Mouse (Mus musculus): ENCODE data around the gene Abcf1.
"Not testable (repeated sequence)": the region's sequence is repeated elsewhere in the genome, so short reads cannot be mapped to it uniquely, and the experiment has no call there.

The Abcf1 gene

DNA sequence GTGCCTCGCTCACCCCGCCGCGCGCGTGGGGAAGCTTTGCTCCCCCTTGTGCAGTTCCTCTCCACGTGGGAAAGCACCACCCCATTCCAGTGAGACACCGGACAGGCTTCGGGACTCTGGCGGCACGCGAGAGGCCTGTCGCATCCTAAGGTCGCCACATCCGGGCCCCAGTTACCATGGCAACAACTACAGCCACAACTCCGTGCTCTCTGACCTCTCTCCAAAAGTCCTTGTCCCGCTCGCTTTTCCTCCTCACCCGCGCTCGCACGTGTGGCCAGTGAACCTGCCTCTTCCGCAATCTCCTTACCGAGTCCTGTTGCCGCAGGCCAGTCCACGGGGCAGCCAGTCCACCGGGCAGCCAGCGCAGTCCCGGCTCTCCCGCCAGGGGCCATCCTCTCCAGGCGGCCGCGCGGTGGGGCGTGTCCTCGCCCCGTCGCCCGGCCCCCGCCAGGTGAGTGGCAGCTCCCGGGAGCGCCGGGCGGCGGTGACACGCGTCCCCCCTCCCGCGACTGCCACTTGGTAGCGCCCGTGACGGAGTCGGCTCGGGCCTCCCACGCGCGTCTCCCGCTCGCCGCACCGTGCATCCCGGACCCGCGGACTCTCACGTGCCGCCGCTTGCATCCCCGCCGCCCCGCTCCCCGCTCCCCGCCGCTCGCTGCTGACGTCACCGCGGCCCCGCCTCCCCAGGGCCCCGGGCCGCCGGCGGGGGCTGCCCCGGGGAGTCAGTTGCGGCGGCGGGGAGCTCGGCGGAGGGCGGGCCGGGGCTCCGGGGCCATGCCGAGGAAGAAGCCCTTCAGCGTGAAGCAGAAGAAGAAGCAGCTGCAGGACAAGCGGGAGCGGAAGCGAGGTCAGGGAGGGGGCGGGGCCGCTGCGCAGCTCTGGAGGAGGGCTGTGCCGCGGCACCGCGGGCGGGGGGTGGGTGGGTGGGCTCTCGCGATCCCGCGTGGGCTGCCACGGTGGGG lies 10.1 kb upstream of the Abcf1 start, which contains the start of the genes Gnl1 and Prr3:
Gnl1 (plus strand) TSS at position 451 of the 962 bp plus-strand sequence.
Prr3 (minus strand) TSS at position 836 of the 962 bp plus-strand sequence.
- in situ Hi-C loops (cut with MboI, MseI): no loop called here

GRCm38 (mm10) chr17:35978811-35979400 lies 9.3 kb upstream of the Abcf1 start:
- in situ Hi-C loops (cut with MboI, MseI): no loop called here

DNA sequence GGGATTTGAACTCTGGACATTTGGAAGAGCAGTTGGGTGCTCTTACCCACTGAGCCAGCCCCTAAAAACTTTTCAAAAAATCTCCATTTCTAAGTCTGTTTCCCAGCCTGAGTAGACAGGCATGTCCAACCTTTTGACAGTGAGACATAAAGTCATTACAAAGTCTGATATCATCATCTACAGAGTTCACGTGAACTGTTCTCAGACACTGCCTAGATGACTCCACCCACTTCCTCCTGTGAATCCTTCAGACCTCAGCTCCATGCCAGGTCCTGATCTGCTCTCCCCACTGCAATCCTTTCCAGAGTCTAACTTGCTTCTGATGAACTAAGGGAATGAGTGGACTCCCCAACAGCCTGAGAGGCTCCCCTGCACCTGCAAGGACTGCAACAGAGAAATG lies 2.6 kb upstream of the Abcf1 start:
- in situ Hi-C loops (cut with MboI, MseI): no loop called here

DNA sequence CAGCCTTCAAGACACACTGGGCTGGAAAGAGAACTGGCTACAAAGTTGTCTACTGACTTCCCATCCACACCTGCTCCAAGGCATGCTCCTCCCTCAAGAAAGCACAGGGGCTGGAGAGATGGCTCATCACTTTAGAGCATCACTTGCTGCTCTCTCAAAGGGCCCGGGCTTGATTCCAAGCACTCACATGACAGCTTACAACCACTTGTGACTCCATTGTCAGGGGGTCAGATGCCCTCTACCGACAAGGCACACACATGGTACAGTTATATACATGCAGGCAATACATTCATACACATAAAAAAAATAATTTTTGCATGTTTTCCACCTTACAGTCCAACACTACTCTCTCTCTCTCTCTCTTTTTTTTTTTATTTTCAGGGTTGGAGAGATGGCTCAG lies 1.9 kb downstream of the Abcf1 start:
- in situ Hi-C loops (cut with MboI, MseI): loop anchor here in 1 of 2 experiments (5.0 kb wide), 2 partner anchors 40 to 140 kb away; no protein-coding TSS in a partner anchor

GRCm38 (mm10) chr17:35963279-35963678 lies 6.3 kb downstream of the Abcf1 start:
- in situ Hi-C loops (cut with MboI, MseI): no loop called here

- in situ Hi-C loops (cut with MboI, MseI): no loop called here
Observed at GRCm38 (mm10) chr17:35958533-35959223, 10.9 kb downstream of the Abcf1 start.

DNA sequence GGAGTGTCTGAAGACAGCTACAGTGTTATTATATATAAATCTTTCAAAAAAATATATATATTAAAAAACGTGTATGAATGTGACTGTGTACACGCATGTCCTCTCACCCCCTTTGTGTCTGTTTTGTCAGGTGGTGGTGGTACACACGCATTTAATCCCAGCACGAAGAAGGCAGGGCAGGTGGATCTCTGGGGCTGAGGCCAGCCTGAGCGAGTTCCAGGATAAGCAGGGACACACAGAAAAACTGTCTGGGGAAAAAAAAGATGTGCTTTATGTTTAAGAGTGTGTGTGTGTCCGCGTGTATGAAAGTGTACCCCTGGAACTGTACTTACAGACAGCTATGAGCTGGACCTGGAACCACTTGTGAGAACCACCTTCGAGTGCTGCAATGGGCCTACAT lies 14.9 kb downstream of the Abcf1 start:
- in situ Hi-C loops (cut with MboI, MseI): no loop called here

- in situ Hi-C loops (cut with MboI, MseI): not testable (repeated sequence)
Observed at GRCm38 (mm10) chr17:35952559-35952958, 17.0 kb downstream of the Abcf1 start.

DNA sequence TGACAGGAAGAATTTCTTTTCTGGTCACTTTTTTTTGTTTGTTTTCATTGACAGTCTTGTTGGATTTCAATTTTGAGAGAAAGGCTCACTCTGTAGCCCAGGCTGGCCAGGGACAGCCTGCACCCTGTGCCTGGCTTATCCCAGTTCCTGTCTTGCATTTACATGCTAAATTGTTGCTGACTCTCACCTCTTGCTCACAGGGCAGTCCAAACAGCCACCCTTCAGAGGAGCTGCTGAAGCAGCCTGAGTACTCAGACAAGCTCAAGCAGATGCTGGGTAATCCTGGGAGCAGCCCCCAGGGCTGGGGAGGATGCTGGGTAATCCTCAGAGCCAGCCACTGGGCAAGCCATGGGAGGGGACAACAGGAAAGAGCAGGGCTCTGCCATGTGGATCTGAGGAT lies 18.6 kb downstream of the Abcf1 start:
- in situ Hi-C loops (cut with MboI, MseI): not testable (repeated sequence)

- in situ Hi-C loops (cut with MboI, MseI): loop anchor here (5.0 to 10.0 kb wide), 2 partner anchors 125 to 172 kb away; no protein-coding TSS in a partner anchor
Observed at GRCm38 (mm10) chr17:35939941-35940340, 29.6 kb downstream of the Abcf1 start.

DNA sequence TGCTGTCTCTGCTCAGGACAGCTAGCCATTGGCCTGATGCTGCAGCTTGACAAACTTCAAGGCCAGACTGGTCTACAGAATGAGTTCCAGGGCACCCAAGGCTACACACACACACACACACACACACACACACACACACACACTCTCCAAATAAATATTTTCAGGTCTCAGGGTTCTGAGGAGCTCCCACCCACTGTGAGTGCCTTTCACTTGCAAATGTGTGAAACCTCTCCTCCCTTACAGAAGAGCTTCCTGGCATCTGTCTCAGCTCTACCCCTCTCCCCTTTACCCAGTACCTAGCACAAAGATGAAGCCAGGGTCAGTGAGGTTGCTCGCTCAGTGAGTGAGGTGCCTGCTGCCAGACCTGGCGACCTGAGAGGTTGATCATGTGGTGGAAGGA lies 30.5 kb downstream of the Abcf1 start:
- in situ Hi-C loops (cut with MboI, MseI): loop anchor here (5.0 to 10.0 kb wide), 2 partner anchors 126 to 173 kb away; no protein-coding TSS in a partner anchor

- in situ Hi-C loops (cut with MboI, MseI): loop anchor here (5.0 to 10.0 kb wide), 2 partner anchors 127 to 174 kb away; no protein-coding TSS in a partner anchor
Observed at GRCm38 (mm10) chr17:35937700-35938348, 31.7 kb downstream of the Abcf1 start.

GRCm38 (mm10) chr17:35935763-35936162 lies 33.8 kb downstream of the Abcf1 start:
- in situ Hi-C loops (cut with MboI, MseI): loop anchor here (5.0 to 10.0 kb wide), 2 partner anchors 129 to 177 kb away; no protein-coding TSS in a partner anchor

DNA sequence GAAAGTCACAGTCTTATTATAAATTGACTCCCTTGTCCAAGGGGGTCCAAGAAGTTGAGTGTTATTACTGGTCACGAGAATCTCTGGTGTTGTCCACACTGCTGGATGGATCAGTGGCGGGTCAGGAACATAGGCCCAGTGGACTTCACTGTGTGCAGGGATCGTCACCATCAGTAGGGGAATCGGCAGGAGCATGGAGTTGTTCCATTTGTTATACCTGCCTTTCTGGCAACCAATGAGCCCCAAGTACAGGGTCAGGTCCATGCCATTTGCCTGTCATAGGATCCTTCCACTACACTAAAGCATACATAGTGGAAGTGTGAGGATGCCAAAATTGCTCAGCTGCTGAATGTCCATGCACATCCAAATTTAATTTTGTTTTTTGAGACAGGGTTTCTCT lies 37.0 kb downstream of the Abcf1 start:
- in situ Hi-C loops (cut with MboI, MseI): loop anchor here in 1 of 2 experiments (10.0 kb wide), 1 partner anchor 132 kb away; no protein-coding TSS in a partner anchor

DNA sequence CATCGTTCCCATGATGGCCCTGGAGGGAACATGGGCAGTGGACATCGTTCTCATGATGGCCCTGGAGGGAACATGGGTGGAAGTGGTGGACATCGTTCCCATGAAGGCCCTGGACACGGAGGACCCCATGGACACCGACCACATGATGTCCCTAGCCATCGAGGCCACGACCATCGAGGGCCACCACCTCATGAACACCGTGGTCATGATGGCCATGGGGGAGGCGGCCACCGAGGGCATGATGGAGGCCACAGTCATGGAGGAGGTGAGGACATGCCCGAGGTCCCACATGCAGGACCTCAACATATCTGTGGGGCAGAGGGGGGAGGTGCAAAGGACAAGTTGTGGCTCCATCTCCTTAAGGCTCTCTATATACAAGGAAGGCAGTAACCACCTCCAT lies 38.9 kb downstream of the Abcf1 start:
- in situ Hi-C loops (cut with MboI, MseI): loop anchor here in 1 of 2 experiments (10.0 kb wide), 1 partner anchor 134 kb away; no protein-coding TSS in a partner anchor

GRCm38 (mm10) chr17:35929534-35929933 lies 40.0 kb downstream of the Abcf1 start:
- in situ Hi-C loops (cut with MboI, MseI): loop anchor here (5.0 kb wide), 2 partner anchors 38 to 58 kb away; partner anchors contain the start of gene Abcf1 (in 1 of the 2)

- in situ Hi-C loops (cut with MboI, MseI): loop anchor here (5.0 kb wide), 2 partner anchors 40 to 60 kb away; partner anchors contain the start of gene Abcf1 (in 1 of the 2)
Observed at GRCm38 (mm10) chr17:35927471-35927870, 42.1 kb downstream of the Abcf1 start.

DNA sequence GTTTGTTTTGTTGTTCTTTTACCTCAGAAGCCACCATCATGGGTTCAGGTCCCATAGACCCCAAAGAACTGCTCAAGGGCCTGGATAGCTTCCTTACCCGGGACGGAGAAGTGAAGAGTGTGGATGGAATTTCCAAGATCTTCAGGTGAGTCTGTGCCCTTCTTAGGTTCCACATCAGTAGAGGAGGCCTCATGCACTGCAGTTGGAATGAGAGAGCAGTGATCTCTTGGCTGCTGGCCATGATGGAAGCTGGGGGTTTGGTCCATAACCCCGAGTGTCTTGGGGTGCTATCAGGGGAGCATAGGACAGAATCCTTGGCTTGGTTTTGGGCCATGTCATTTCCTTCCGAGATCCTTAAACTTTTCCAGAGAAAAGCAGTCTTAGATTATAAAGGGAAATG lies 46.3 kb downstream of the Abcf1 start:
- in situ Hi-C loops (cut with MboI, MseI): no loop called here

- in situ Hi-C loops (cut with MboI, MseI): no loop called here
Observed at GRCm38 (mm10) chr17:35922566-35922965, 47.0 kb downstream of the Abcf1 start.

GRCm38 (mm10) chr17:35921710-35922109 lies 47.9 kb downstream of the Abcf1 start:
- in situ Hi-C loops (cut with MboI, MseI): no loop called here

Data from T-helper 17 cell (primary cell).